Mouse (Mus musculus): ENCODE results near the gene Rgcc.

DNA sequence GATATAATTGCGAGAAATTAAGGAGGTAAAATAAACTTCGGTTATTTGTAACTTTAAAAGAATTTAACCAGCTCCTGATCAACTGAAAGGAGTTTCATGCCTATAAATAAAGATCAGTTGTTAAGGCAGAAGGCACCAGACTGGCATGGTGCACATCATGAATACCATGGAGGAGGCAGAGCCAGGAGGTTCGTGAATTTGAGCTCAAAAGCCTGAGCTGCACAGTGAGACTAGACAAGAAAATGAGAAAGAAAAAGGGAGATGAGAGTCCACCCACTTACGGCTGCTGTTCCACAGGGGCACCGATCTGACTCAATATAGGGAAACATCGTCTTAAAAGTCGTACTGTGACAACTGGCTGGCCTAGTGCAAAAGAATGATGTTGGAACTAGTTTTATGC, 17.5 kb downstream of the Rgcc start:
- no peak for TF ChIP-seq POLR2A (IDR thresholded peaks at IDR 0.05; ENCODE audit: borderline replicate concordance, insufficient read depth, low read length)
- TF ChIP-seq CTCF (IDR thresholded peaks at IDR 0.05; ENCODE audit: borderline replicate concordance, insufficient read depth, low read depth, low read length), result no peak
